Mouse (Mus musculus) CH12.LX (cell line): ENCODE results near the gene Smyd3. TPM values are rescaled to one million over a fixed set of nuclear protein-coding genes. Genes with fewer than 3 reads are reported as not detected.
"Not testable (repeated sequence)": the region's sequence is repeated elsewhere in the genome, so short reads cannot be mapped to it uniquely, and the experiment has no call there.

ENCODE experiments used
- DNase-seq: peaks from one replicate; pipeline ENCODE4 v3.0.0-alpha.2; 2013; ENCODE audit errors: extremely low read depth
- H3K27ac ChIP-seq: 2 replicates; pipeline ENCODE4 v1.5.1; 2012; ENCODE audit warnings: low read depth, mild to moderate bottlenecking, control low read depth, moderate library complexity; ENCODE audit not compliant: insufficient read depth
- H3K27me3 ChIP-seq: replicated peaks from 2 replicates; pipeline ENCODE3; 2012; ENCODE audit warnings: inconsistent platforms
- H3K36me3 ChIP-seq, 2 experiments: replicated peaks in 1 of 2; 2 replicates each; pipeline versions ENCODE3 to v1.6.1; 2012; ENCODE audit warnings: inconsistent platforms in 1 of 2, low read length in 1 of 2, mild to moderate bottlenecking in 1 of 2, mixed read lengths in 1 of 2, moderate library complexity in 1 of 2; ENCODE audit not compliant: control insufficient read depth in 1 of 2, insufficient read depth in 1 of 2
- H3K4me1 ChIP-seq, 2 experiments: 2 replicates each; pipeline ENCODE4 v1.6.1; 2012; ENCODE audit warnings: inconsistent platforms in 1 of 2, moderate library complexity in 1 of 2; ENCODE audit not compliant: insufficient read depth in 2 of 2, control insufficient read depth in 1 of 2
- H3K4me2 ChIP-seq: 2 replicates; pipeline ENCODE4 v1.6.1; 2012; ENCODE audit warnings: low read depth, mild to moderate bottlenecking, control low read depth; ENCODE audit not compliant: poor library complexity, insufficient read depth, severe bottlenecking
- H3K4me3 ChIP-seq, 3 experiments: fragments of 150-350 bp in 1 of 3; sonication (generic) in 1 of 3; replicated peaks in 1 of 3; 2 replicates each; pipeline versions ENCODE3 to v1.5.1; 2011 to 2012; ENCODE audit warnings: low read depth in 2 of 3, low read length in 2 of 3, mild to moderate bottlenecking in 2 of 3, moderate library complexity in 2 of 3, control low read depth in 1 of 3, improper control_type of control experiment in 1 of 3, inconsistent platforms in 1 of 3, mixed read lengths in 1 of 3; ENCODE audit not compliant: poor library complexity in 1 of 3
- H3K79me2 ChIP-seq: replicated peaks from 2 replicates; pipeline ENCODE4 v1.6.1; 2012; ENCODE audit warnings: mild to moderate bottlenecking, moderate library complexity; ENCODE audit not compliant: control insufficient read depth, poor library complexity, insufficient read depth, severe bottlenecking; ENCODE audit errors: extremely low read depth
- H3K9ac ChIP-seq: 2 replicates; pipeline ENCODE4 v1.6.1; 2012; ENCODE audit warnings: low read depth, mild to moderate bottlenecking, control low read depth, moderate library complexity; ENCODE audit not compliant: insufficient read depth
- H3K9me3 ChIP-seq: replicated peaks from 2 replicates; pipeline ENCODE3; 2012; ENCODE audit warnings: low read length, inconsistent platforms, mixed read lengths
- CTCF ChIP-seq, 2 experiments: IDR thresholded peaks in 1 of 2; conservative IDR thresholded peaks in 1 of 2; 2 replicates each; pipeline ENCODE4 v1.5.1; 2011 to 2012; ENCODE audit warnings: low read depth in 2 of 2, low read length in 2 of 2, improper control_type of control experiment in 1 of 2, inconsistent platforms in 1 of 2, mild to moderate bottlenecking in 1 of 2, moderate library complexity in 1 of 2
- ELF1 ChIP-seq: IDR thresholded peaks from 2 replicates; pipeline ENCODE4 v1.6.1; 2014; ENCODE audit warnings: low read depth, mild to moderate bottlenecking, inconsistent platforms, low read length, improper control_type of control experiment
- EP300 ChIP-seq: IDR thresholded peaks from 2 replicates; pipeline ENCODE4 v1.6.1; 2011; ENCODE audit warnings: low read length, improper control_type of control experiment
- ETS1 ChIP-seq: conservative IDR thresholded peaks from 2 replicates; pipeline ENCODE4 v1.6.1; 2012; ENCODE audit warnings: low read depth, mild to moderate bottlenecking, inconsistent platforms, low read length, improper control_type of control experiment, moderate library complexity
- GABPA ChIP-seq: IDR thresholded peaks from 2 replicates; pipeline ENCODE4 v1.6.1; 2012; ENCODE audit warnings: low read depth, low read length, improper control_type of control experiment, inconsistent platforms; ENCODE audit not compliant: insufficient replicate concordance
- HCFC1 ChIP-seq: IDR thresholded peaks from 2 replicates; pipeline ENCODE4 v1.6.1; 2012; ENCODE audit warnings: low read depth, mild to moderate bottlenecking, inconsistent platforms, low read length, improper control_type of control experiment
- MAFK ChIP-seq: IDR thresholded peaks from 2 replicates; pipeline ENCODE4 v1.6.1; 2011; ENCODE audit warnings: low read length, improper control_type of control experiment; ENCODE audit not compliant: insufficient replicate concordance
- MAX ChIP-seq: IDR thresholded peaks from 2 replicates; pipeline ENCODE4 v1.6.1; 2011; ENCODE audit warnings: low read length, improper control_type of control experiment
- MAZ ChIP-seq: IDR thresholded peaks from 2 replicates; pipeline ENCODE4 v1.6.1; 2012; ENCODE audit warnings: low read depth, mild to moderate bottlenecking, inconsistent platforms, low read length, improper control_type of control experiment, moderate library complexity
- MEF2A ChIP-seq: IDR thresholded peaks from 2 replicates; pipeline ENCODE4 v1.6.1; 2014; ENCODE audit warnings: low read depth, mild to moderate bottlenecking, inconsistent platforms, low read length, improper control_type of control experiment, borderline replicate concordance
- MXI1 ChIP-seq: IDR thresholded peaks from 2 replicates; pipeline ENCODE4 v1.6.1; 2011; ENCODE audit warnings: mild to moderate bottlenecking, low read depth, low read length, improper control_type of control experiment
- NELFE ChIP-seq: IDR thresholded peaks from 2 replicates; pipeline ENCODE4 v1.6.1; 2011; ENCODE audit warnings: low read depth, low read length, improper control_type of control experiment
- RAD21 ChIP-seq: IDR thresholded peaks from 2 replicates; pipeline ENCODE4 v1.6.1; 2011; ENCODE audit warnings: low read depth, mild to moderate bottlenecking, low read length, improper control_type of control experiment, moderate library complexity
- RCOR1 ChIP-seq: conservative IDR thresholded peaks from 2 replicates; pipeline ENCODE4 v1.6.1; 2012; ENCODE audit warnings: low read depth, mild to moderate bottlenecking, inconsistent platforms, low read length, improper control_type of control experiment
- SIN3A ChIP-seq: IDR thresholded peaks from 2 replicates; pipeline ENCODE4 v1.6.1; 2012; ENCODE audit warnings: low read length, improper control_type of control experiment, inconsistent platforms
- TCF12 ChIP-seq: IDR thresholded peaks from 2 replicates; pipeline ENCODE4 v1.6.1; 2014; ENCODE audit warnings: low read depth, mild to moderate bottlenecking, inconsistent platforms, low read length, improper control_type of control experiment
- UBTF ChIP-seq: IDR thresholded peaks from 2 replicates; pipeline ENCODE4 v1.6.1; 2012; ENCODE audit warnings: low read depth, mild to moderate bottlenecking, inconsistent platforms, low read length, improper control_type of control experiment, moderate library complexity
- USF1 ChIP-seq: IDR thresholded peaks from 2 replicates; pipeline ENCODE4 v1.6.1; 2014; ENCODE audit warnings: low read depth, mild to moderate bottlenecking, inconsistent platforms, low read length, improper control_type of control experiment
- ZC3H11A ChIP-seq: IDR thresholded peaks from 2 replicates; pipeline ENCODE4 v1.6.1; 2012; ENCODE audit warnings: low read depth, mild to moderate bottlenecking, inconsistent platforms, low read length, improper control_type of control experiment
- ZNF384 ChIP-seq: IDR thresholded peaks from 2 replicates; pipeline ENCODE4 v1.6.1; 2012; ENCODE audit warnings: low read depth, low read length, improper control_type of control experiment, inconsistent platforms
- dilution Hi-C: fragments of 300-500 bp; cut with MboI; formaldehyde crosslinking; loops from 2 replicates; pipeline ENCODE4 v1.14.3; 2020; ENCODE audit warnings: low sequenced_read_pairs; ENCODE audit not compliant: extremely low pct_unique_long_range_greater_than_20kb, extremely low pct_ligation_motif_present
- in situ Hi-C: fragments of 300-500 bp; cut with MboI; formaldehyde crosslinking; loops from 3 replicates; pipeline ENCODE4 v1.14.3; 2019; ENCODE audit warnings: low sequenced_read_pairs, low pct_ligation_motif_present, low pct_unique_long_range_greater_than_20kb, mixed read lengths
- polyA plus RNA-seq: library from polyadenylated mRNA; unstranded; fragments of >175 nt; gene quantifications from 2 replicates; pipeline ENCODE4 v1.2.1, GENCODE M21; 2012; ENCODE audit warnings: low read depth; ENCODE audit not compliant: insufficient read length
- total RNA-seq, 2 experiments: library from RNA; depleted of rRNA; stranded (reverse); fragments of 300-350 nt in 1 of 2; fragments of >200 nt in 1 of 2; gene quantifications; 2 replicates each; pipeline ENCODE4 v1.2.3; 2012 to 2014

The Smyd3 gene
- total and polyA plus RNA-seq, 3 experiments = 11.4 to 12.5 (median 11.8) TPM

- H3K36me3 ChIP-seq, H3K4me1 ChIP-seq, H3K27me3 ChIP-seq, H3K4me3 ChIP-seq, H3K4me2 ChIP-seq, H3K9ac ChIP-seq, dilution Hi-C loops, H3K79me2 ChIP-seq, H3K27ac ChIP-seq, in situ Hi-C loops: not testable (repeated sequence)
- H3K9me3 ChIP-seq = peaks cover 18% of the 10 kb centered on the region
- DNase-seq = peak; percentile 2
Observed at GRCm38 (mm10) chr1:179162752-179163151, 355.1 kb downstream of the Smyd3 start.

GRCm38 (mm10) chr1:179161947-179162346 is 355.9 kb downstream of the Smyd3 start:
- H3K4me1 ChIP-seq = no peaks in the 10 kb centered on the region
- H3K9ac ChIP-seq = no peak overlapping the region
- H3K27ac ChIP-seq = no peak overlapping the region
- dilution Hi-C loops (no loop called here), in situ Hi-C loops (no loop called here)
- TF ChIP-seq MAFK (no peak), NELFE (no peak), UBTF (no peak), GABPA (no peak), TCF12 (no peak), RCOR1 (no peak), USF1 (no peak), MXI1 (no peak), ETS1 (no peak), ZNF384 (no peak), ELF1 (no peak), CTCF (conservative IDR thresholded peaks at IDR 0.05 in 1 of 2, IDR thresholded peaks at IDR 0.05 in 1 of 2; ENCODE audit: low read depth in 2 of 2, low read length in 2 of 2) (no peak), RAD21 (no peak), EP300 (no peak)
- H3K4me3 ChIP-seq = no peak overlapping the region
- no peaks in the 10 kb centered on the region for H3K27me3 ChIP-seq
- H3K79me2 ChIP-seq = no peaks in the 10 kb centered on the region
- peaks cover 18% of the 10 kb centered on the region for H3K9me3 ChIP-seq
- peaks cover 0 to 2% of the 10 kb centered on the region in 2 experiments for H3K36me3 ChIP-seq
- no peak for DNase-seq
- H3K4me2 ChIP-seq = no peak overlapping the region

GRCm38 (mm10) chr1:179160697-179161096 is 357.1 kb downstream of the Smyd3 start:
- Histone ChIP-seq H3K27me3 (no peaks in the 10 kb centered on the region), H3K9me3 (peaks cover 16% of the 10 kb centered on the region), H3K27ac (no peak overlapping the region), H3K36me3 (peaks cover 0 to 6% of the 10 kb centered on the region in 2 experiments), H3K4me2 (no peak overlapping the region), H3K9ac (no peak overlapping the region), H3K4me1 (0 out of 4 replicates have a peak, but pooled peaks cover 0 to 1% of the 10 kb centered on the region in 2 experiments), H3K79me2 (no peaks in the 10 kb centered on the region), H3K4me3 (no peak overlapping the region)
- in situ Hi-C loops (no loop called here), dilution Hi-C loops (no loop called here)
- DNase-seq = no peak
- TF ChIP-seq MEF2A (no peak), HCFC1 (no peak), MXI1 (no peak), ZC3H11A (no peak), SIN3A (no peak), MAX (no peak), MAZ (no peak)
